Mouse (Mus musculus) testis, adult 2 months (tissue): ENCODE data around the gene Nyx. TPM values are rescaled to one million over a fixed set of nuclear protein-coding genes. Genes with fewer than 3 reads are reported as not detected.

Experiments
- H3K27ac ChIP-seq: fragments of 200-500 bp; 2 replicates; pipeline ENCODE4 v1.5.1; 2012; ENCODE audit warnings: low read depth, low read length; ENCODE audit not compliant: control insufficient read depth, insufficient read depth
- H3K27me3 ChIP-seq: fragments of 200-500 bp; 2 replicates; pipeline ENCODE4 v1.6.1; 2012; ENCODE audit warnings: mild to moderate bottlenecking, low read length, moderate library complexity; ENCODE audit not compliant: control insufficient read depth, insufficient read depth
- H3K36me3 ChIP-seq: fragments of 200-500 bp; 2 replicates; pipeline ENCODE4 v1.6.1; 2012; ENCODE audit warnings: mild to moderate bottlenecking, low read length; ENCODE audit not compliant: control insufficient read depth, insufficient read depth
- H3K4me1 ChIP-seq: fragments of 200-500 bp; 2 replicates; pipeline ENCODE4 v1.6.1; 2012; ENCODE audit warnings: low read length; ENCODE audit not compliant: control insufficient read depth, insufficient read depth
- H3K4me3 ChIP-seq: fragments of 200-500 bp; 2 replicates; pipeline ENCODE4 v1.5.1; 2012; ENCODE audit warnings: low read depth, mild to moderate bottlenecking, low read length, moderate library complexity, mixed read lengths; ENCODE audit not compliant: control insufficient read depth
- CTCF ChIP-seq: fragments of 200-500 bp; IDR thresholded peaks from 2 replicates; pipeline ENCODE4 v1.5.1; 2012; ENCODE audit warnings: low read depth, mild to moderate bottlenecking, inconsistent platforms, low read length, moderate library complexity; ENCODE audit not compliant: control insufficient read depth, insufficient read depth, insufficient replicate concordance
- POLR2A ChIP-seq: fragments of 200-500 bp; IDR thresholded peaks from 2 replicates; pipeline ENCODE4 v1.6.1; 2012; ENCODE audit warnings: low read depth, mild to moderate bottlenecking, inconsistent platforms, low read length, moderate library complexity; ENCODE audit not compliant: control insufficient read depth
- polyA plus RNA-seq: library from polyadenylated mRNA; depleted of rRNA; stranded (reverse); fragments of >200 nt; gene quantifications from 2 replicates; pipeline ENCODE4 v1.2.3, GENCODE M21; 2012

Gene Nyx
- polyA plus RNA-seq, 1 experiment: 1.4 TPM

GRCm38 (mm10) chrX:13466681-13467080, 771 bp downstream of the Nyx start:
- H3K4me3 ChIP-seq: no peak overlapping the region

GRCm38 (mm10) chrX:13467121-13467571, 1.2 kb downstream of the Nyx start:
- Histone ChIP-seq H3K4me1 (no peaks in the 10 kb centered on the region), H3K27ac (no peak overlapping the region), H3K27me3 (no peaks in the 10 kb centered on the region), H3K4me3 (no peak overlapping the region), H3K36me3 (no peaks in the 10 kb centered on the region)
- no peak for TF ChIP-seq CTCF

More at GRCm38 (mm10) chrX:13466681-13467080, 771 bp downstream of the Nyx start:
- H3K4me1 ChIP-seq: peaks cover 3% of the 10 kb centered on the region
- H3K27ac ChIP-seq: no peak overlapping the region
- no peaks in the 10 kb centered on the region for H3K27me3 ChIP-seq
- no peak for TF ChIP-seq POLR2A
- no peak for TF ChIP-seq CTCF
- no peaks in the 10 kb centered on the region for H3K36me3 ChIP-seq

- Histone ChIP-seq H3K27ac (peak overlapping the region; percentile 42), H3K27me3 (no peaks in the 10 kb centered on the region), H3K4me3 (no peak overlapping the region), H3K4me1 (no peaks in the 10 kb centered on the region), H3K36me3 (no peaks in the 10 kb centered on the region)
- TF ChIP-seq POLR2A (no peak), CTCF (no peak)
Measured at GRCm38 (mm10) chrX:13469160-13470116, 3.5 kb downstream of the Nyx start.

- no peak for TF ChIP-seq POLR2A
- no peak for TF ChIP-seq CTCF
- Histone ChIP-seq H3K27ac (no peak overlapping the region), H3K4me1 (no peaks in the 10 kb centered on the region), H3K27me3 (no peaks in the 10 kb centered on the region), H3K36me3 (no peaks in the 10 kb centered on the region), H3K4me3 (no peak overlapping the region)
Measured at GRCm38 (mm10) chrX:13471925-13472324, 6.0 kb downstream of the Nyx start.

- Histone ChIP-seq H3K4me1 (no peaks in the 10 kb centered on the region), H3K36me3 (no peaks in the 10 kb centered on the region), H3K27me3 (no peaks in the 10 kb centered on the region), H3K27ac (no peak overlapping the region), H3K4me3 (no peak overlapping the region)
- TF ChIP-seq CTCF: no peak
- TF ChIP-seq POLR2A: no peak
Measured at GRCm38 (mm10) chrX:13472751-13473225, 6.9 kb downstream of the Nyx start.

GRCm38 (mm10) chrX:13475382-13475781, 9.5 kb downstream of the Nyx start:
- no peaks in the 10 kb centered on the region for H3K36me3 ChIP-seq
- H3K4me1 ChIP-seq: no peaks in the 10 kb centered on the region
- H3K27me3 ChIP-seq: no peaks in the 10 kb centered on the region
- no peak overlapping the region for H3K4me3 ChIP-seq
- no peak overlapping the region for H3K27ac ChIP-seq
- TF ChIP-seq CTCF (no peak), POLR2A (no peak)

GRCm38 (mm10) chrX:13477596-13477995, 11.7 kb downstream of the Nyx start:
- Histone ChIP-seq H3K4me3 (no peak overlapping the region), H3K4me1 (no peaks in the 10 kb centered on the region), H3K27ac (no peak overlapping the region), H3K27me3 (no peaks in the 10 kb centered on the region), H3K36me3 (no peaks in the 10 kb centered on the region)
- TF ChIP-seq POLR2A (no peak), CTCF (no peak)
